Mouse (Mus musculus) hindbrain, embryonic 15.5 days (tissue): ENCODE results near the gene Tns2. TPM values are rescaled to one million over a fixed set of nuclear protein-coding genes. Genes with fewer than 3 reads are reported as not detected.
"Not testable (repeated sequence)": the region's sequence is repeated elsewhere in the genome, so short reads cannot be mapped to it uniquely, and the experiment has no call there.

Source experiments
- ATAC-seq: fragments of 200-750 bp; cut with Nextera tagmentation; 2 replicates; pipeline ENCODE4 v1.8.0; 2017; ENCODE audit warnings: low read depth, moderate number of reproducible peaks, moderate TSS enrichment; ENCODE audit not compliant: low FRiP score
- H3K27ac ChIP-seq: fragments of 300-500 bp; sonication (generic); replicated peaks from 2 replicates; pipeline ENCODE4 v1.5.1; 2015; ENCODE audit warnings: mild to moderate bottlenecking, inconsistent platforms
- H3K27me3 ChIP-seq: fragments of 300-500 bp; sonication (generic); 2 replicates; pipeline ENCODE4 v1.6.1; 2015; ENCODE audit warnings: control low read depth, inconsistent platforms
- H3K36me3 ChIP-seq: fragments of 300-500 bp; sonication (generic); 2 replicates; pipeline ENCODE4 v1.6.1; 2015; ENCODE audit warnings: control low read depth, inconsistent platforms
- H3K4me1 ChIP-seq: fragments of 300-500 bp; sonication (generic); replicated peaks from 2 replicates; pipeline ENCODE4 v1.6.1; 2015; ENCODE audit warnings: control low read depth, inconsistent platforms
- H3K4me2 ChIP-seq: fragments of 300-500 bp; sonication (generic); 2 replicates; pipeline ENCODE4 v1.6.1; 2015; ENCODE audit warnings: moderate library complexity, mild to moderate bottlenecking, inconsistent platforms
- H3K4me3 ChIP-seq: fragments of 300-500 bp; sonication (generic); 2 replicates; pipeline ENCODE4 v1.5.1; 2015; ENCODE audit warnings: mild to moderate bottlenecking, inconsistent platforms
- H3K9ac ChIP-seq: fragments of 300-500 bp; sonication (generic); 2 replicates; pipeline ENCODE4 v1.6.1; 2015; ENCODE audit warnings: inconsistent platforms
- H3K9me3 ChIP-seq: fragments of 300-500 bp; sonication (generic); 2 replicates; pipeline ENCODE4 v1.6.1; 2016; ENCODE audit warnings: control low read depth, inconsistent platforms
- WGBS: fragments of 180-500 bp; shearing (Covaris S2); methylation state at CpG from one replicate; pipeline ENCODE4 v1.1.7; 2015; 5-methylcytosine and 5-hydroxymethylcytosine counted together
- polyA plus RNA-seq: library from polyadenylated mRNA; unstranded; fragments of >200 nt; fragmentation: Nextera tagmentation; extraction: Ambion mirVana; gene quantifications from 2 replicates; pipeline ENCODE4 v1.2.1, GENCODE M21; 2015

Gene Tns2
- polyA plus RNA-seq, 1 experiment from 2014 or later = 9.8 TPM

- Histone ChIP-seq H3K27ac (no peak overlapping the region), H3K4me2 (no peak overlapping the region), H3K27me3 (no peaks in the 10 kb centered on the region), H3K4me3 (no peak overlapping the region), H3K4me1 (peaks cover 31% of the 10 kb centered on the region), H3K9ac (no peak overlapping the region), H3K36me3 (peaks cover 1% of the 10 kb centered on the region; the same call in 1 of the 2 replicates), H3K9me3 (no peaks in the 10 kb centered on the region)
- WGBS = 89% methylated on average over 2 of the region's 2 CpGs
- no peak for ATAC-seq
Observed at GRCm38 (mm10) chr15:102077111-102077677, 23.0 kb upstream of the Tns2 start.

- Histone ChIP-seq H3K9ac (no peak overlapping the region), H3K27me3 (no peaks in the 10 kb centered on the region), H3K36me3 (peaks cover 16% of the 10 kb centered on the region), H3K4me3 (no peak overlapping the region), H3K27ac (no peak overlapping the region), H3K4me1 (peaks cover 25% of the 10 kb centered on the region), H3K4me2 (no peak overlapping the region), H3K9me3 (no peaks in the 10 kb centered on the region)
- no peak for ATAC-seq
- 81% methylated on average over 4 of the region's 4 CpGs for WGBS
Observed at GRCm38 (mm10) chr15:102079221-102079620, 21.0 kb upstream of the Tns2 start.

DNA sequence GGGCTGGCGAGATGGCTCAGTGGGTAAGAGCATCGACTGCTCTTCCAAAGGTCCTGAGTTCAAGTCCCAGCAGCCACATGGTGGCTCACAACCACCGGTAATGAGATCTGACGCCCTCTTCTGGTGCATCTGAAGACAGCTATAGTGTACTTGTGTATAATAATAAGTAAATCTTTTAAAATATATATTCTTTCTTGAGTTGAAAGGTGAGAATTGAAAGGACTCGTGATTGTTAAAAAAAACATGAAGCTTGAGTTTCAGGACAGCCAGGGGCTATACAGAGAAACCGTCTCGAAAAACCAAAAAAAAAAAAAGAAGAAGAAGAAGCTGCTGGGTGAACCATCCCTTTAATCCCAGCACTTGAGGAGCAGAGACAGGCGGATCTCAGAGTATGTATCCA, 20.3 kb upstream of the Tns2 start:
- H3K4me1 ChIP-seq = peaks cover 20% of the 10 kb centered on the region
- not testable (repeated sequence) for H3K27me3 ChIP-seq, H3K9ac ChIP-seq, H3K9me3 ChIP-seq, H3K4me3 ChIP-seq, H3K4me2 ChIP-seq, H3K27ac ChIP-seq, ATAC-seq
- WGBS = 80% methylated on average over 8 of the region's 8 CpGs
- peaks cover 23% of the 10 kb centered on the region for H3K36me3 ChIP-seq

GRCm38 (mm10) chr15:102080429-102080828, 19.8 kb upstream of the Tns2 start:
- Histone ChIP-seq H3K9me3 (no peaks in the 10 kb centered on the region), H3K4me1 (peaks cover 15% of the 10 kb centered on the region), H3K4me3 (no peak overlapping the region), H3K27me3 (no peaks in the 10 kb centered on the region), H3K4me2 (no peak overlapping the region), H3K36me3 (peaks cover 26% of the 10 kb centered on the region), H3K27ac (no peak overlapping the region), H3K9ac (no peak overlapping the region)
- ATAC-seq = no peak
- 67% methylated on average over 2 of the region's 2 CpGs for WGBS

GRCm38 (mm10) chr15:102082148-102082547, 18.1 kb upstream of the Tns2 start:
- Histone ChIP-seq H3K4me3 (no peak overlapping the region), H3K36me3 (peaks cover 41% of the 10 kb centered on the region), H3K4me2 (no peak overlapping the region), H3K27ac (no peak overlapping the region), H3K4me1 (0 out of 2 replicates have a peak, but pooled peaks cover 5% of the 10 kb centered on the region), H3K27me3 (no peaks in the 10 kb centered on the region), H3K9me3 (no peaks in the 10 kb centered on the region), H3K9ac (no peak overlapping the region)
- WGBS = 93% methylated on average over 4 of the region's 4 CpGs
- ATAC-seq = no peak

DNA sequence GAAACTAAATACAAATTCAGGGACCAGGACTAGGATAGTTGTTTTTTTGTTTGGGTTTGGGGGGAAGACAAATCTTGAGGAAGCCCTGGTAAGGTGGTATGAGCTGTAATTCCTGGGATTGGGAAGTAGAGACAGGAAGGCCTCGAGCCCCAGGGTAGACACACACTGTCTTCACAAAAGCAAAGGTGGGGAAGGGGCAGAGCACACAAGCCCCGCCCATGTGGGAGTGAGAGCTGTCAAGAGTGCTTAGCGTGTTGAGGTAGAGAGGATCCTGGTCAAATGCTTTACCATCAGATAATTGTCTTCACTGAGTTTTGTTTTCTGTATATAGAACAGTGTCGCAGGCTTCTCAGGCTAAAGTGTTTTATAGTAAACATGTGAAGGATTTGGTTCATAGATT, 17.2 kb upstream of the Tns2 start:
- Histone ChIP-seq H3K9ac (no peak overlapping the region), H3K9me3 (no peaks in the 10 kb centered on the region), H3K4me3 (no peak overlapping the region), H3K36me3 (peaks cover 49% of the 10 kb centered on the region), H3K27me3 (no peaks in the 10 kb centered on the region), H3K4me2 (no peak overlapping the region), H3K4me1 (0 out of 2 replicates have a peak, but pooled peaks cover 5% of the 10 kb centered on the region), H3K27ac (no peak overlapping the region)
- no peak for ATAC-seq
- 86% methylated on average over 4 of the region's 4 CpGs for WGBS

GRCm38 (mm10) chr15:102089914-102090585, 10.2 kb upstream of the Tns2 start:
- H3K4me1 ChIP-seq = no peaks in the 10 kb centered on the region
- H3K9me3 ChIP-seq = no peaks in the 10 kb centered on the region
- H3K36me3 ChIP-seq = peaks cover 96% of the 10 kb centered on the region
- ATAC-seq = no peak
- H3K4me3 ChIP-seq = no peak overlapping the region
- H3K27ac ChIP-seq = no peak overlapping the region
- H3K9ac ChIP-seq = no peak overlapping the region
- 85% methylated on average over 12 of the region's 12 CpGs for WGBS
- no peaks in the 10 kb centered on the region for H3K27me3 ChIP-seq
- no peak overlapping the region for H3K4me2 ChIP-seq

DNA sequence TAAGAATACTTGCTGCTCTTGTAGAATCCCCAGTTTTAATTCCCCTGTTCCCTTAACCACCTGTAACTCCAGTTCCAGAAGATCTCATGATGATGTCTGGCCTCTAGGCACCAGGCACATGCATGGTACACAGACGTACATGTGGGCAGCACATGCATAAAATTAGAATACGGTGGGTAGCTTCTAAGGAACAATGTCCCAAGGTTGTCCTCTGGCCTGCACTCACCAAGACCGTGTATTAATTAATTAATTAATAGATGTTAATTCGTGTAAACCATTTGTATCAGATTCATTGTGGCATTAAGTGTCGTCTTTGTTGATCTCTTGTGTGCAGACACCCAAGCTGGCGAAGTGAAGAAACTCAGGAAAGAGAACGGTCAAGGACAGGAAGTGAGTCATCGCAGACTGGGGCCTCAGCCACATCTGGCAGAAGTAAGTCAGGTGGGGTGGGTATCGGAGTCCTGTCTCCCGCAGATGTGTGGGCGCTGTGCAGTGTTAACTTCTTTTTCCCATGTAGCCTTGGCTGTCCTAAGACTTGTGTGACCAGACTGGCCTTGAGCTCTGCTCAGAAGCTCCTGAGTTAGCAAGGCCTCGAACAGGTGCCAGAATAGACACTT, 9.0 kb upstream of the Tns2 start:
- WGBS = 91% methylated on average over 12 of the region's 12 CpGs
- Histone ChIP-seq H3K27ac (no peak overlapping the region), H3K4me2 (no peak overlapping the region), H3K4me1 (no peaks in the 10 kb centered on the region), H3K9ac (no peak overlapping the region), H3K27me3 (no peaks in the 10 kb centered on the region), H3K9me3 (no peaks in the 10 kb centered on the region), H3K36me3 (peaks cover 98% of the 10 kb centered on the region), H3K4me3 (no peak overlapping the region)
- no peak for ATAC-seq

DNA sequence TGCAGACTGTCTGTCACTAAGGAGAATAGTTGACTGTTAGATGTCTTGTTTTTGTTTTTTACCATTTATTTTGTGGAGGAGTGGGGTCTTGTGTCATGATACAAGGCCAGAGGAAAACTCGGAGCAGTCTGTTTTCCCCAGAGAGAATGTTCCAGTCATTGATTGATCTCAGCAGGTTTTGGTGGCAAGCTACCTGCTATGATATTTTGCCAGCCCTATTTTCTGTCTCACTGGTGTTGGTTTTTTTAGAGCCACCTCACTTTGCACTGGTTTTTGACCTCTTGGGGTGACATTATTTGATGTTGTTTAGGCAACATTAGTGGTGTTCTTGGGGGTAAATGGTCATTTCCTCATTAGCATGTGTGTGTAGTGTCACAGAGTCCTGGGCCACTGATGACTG, 8.5 kb upstream of the Tns2 start:
- Histone ChIP-seq H3K9ac (no peak overlapping the region), H3K36me3 (peaks cover 98% of the 10 kb centered on the region), H3K4me1 (no peaks in the 10 kb centered on the region), H3K4me2 (no peak overlapping the region), H3K27ac (no peak overlapping the region), H3K27me3 (no peaks in the 10 kb centered on the region), H3K9me3 (no peaks in the 10 kb centered on the region), H3K4me3 (no peak overlapping the region)
- 72% methylated on average over 1 of the region's 1 CpGs for WGBS
- ATAC-seq = no peak

DNA sequence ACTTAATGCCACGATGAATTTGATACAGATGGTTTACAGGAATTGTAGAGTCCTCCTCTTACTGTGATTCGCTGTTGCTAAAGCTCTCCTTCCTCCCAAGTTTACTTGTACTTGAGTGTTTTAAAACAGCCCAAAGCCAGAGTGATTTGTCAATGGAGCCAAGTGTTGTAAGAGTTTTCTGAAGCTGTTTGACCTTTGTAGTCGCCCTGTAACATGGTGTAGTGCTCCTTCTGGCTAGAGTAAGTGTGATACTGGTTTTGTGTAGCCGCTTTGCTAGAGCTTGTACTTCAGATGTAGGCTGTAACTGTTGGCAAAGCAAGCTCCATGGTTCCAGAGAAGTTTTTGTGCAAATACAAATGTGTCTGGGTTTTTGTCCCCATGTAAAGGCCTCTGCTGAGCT, 8.0 kb upstream of the Tns2 start:
- no peak for ATAC-seq
- 95% methylated on average over 4 of the region's 4 CpGs for WGBS
- no peaks in the 10 kb centered on the region for H3K9me3 ChIP-seq

GRCm38 (mm10) chr15:102094157-102094556, 6.1 kb upstream of the Tns2 start:
- H3K9ac ChIP-seq = no peak overlapping the region
- H3K4me2 ChIP-seq = no peak overlapping the region
- H3K27ac ChIP-seq = no peak overlapping the region
- ATAC-seq = no peak
- no peaks in the 10 kb centered on the region for H3K9me3 ChIP-seq
- WGBS = 68% methylated on average over 2 of the region's 2 CpGs
- H3K4me1 ChIP-seq = peaks cover 5% of the 10 kb centered on the region
- H3K27me3 ChIP-seq = 0 out of 2 replicates have a peak, but pooled peaks cover 5% of the 10 kb centered on the region
- H3K4me3 ChIP-seq = no peak overlapping the region
- peaks cover 87% of the 10 kb centered on the region for H3K36me3 ChIP-seq

More for the DNA sequence above, 8.0 kb upstream of the Tns2 start:
- no peak overlapping the region for H3K9ac ChIP-seq
- H3K27ac ChIP-seq = no peak overlapping the region
- no peak overlapping the region for H3K4me3 ChIP-seq
- H3K4me2 ChIP-seq = no peak overlapping the region
- no peaks in the 10 kb centered on the region; the same call in 1 of the 2 replicates for H3K4me1 ChIP-seq
- H3K36me3 ChIP-seq = peaks cover 95% of the 10 kb centered on the region
- H3K27me3 ChIP-seq = no peaks in the 10 kb centered on the region

DNA sequence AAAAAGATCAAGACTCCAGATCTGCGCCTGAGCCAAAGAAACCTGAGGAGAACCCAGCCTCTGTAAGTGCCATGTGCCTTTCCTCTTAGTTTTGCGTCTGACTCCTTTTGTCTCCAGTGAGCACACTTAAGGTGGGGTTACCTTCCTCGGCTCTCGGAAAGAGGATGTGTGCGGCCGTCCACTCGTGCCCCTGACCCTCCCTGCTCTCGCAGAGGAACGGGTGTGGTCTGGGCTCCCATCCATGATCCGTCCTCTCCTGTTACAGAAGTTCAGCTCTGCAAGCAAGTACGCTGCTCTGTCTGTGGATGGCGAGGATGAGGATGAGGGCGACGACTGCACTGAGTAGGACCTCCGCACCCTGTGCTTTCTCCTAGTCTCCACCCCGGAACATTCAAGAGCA, 5.2 kb upstream of the Tns2 start:
- Histone ChIP-seq H3K9ac (no peak overlapping the region), H3K4me3 (no peak overlapping the region), H3K4me1 (peaks cover 8% of the 10 kb centered on the region), H3K27me3 (0 out of 2 replicates have a peak, but pooled peaks cover 5% of the 10 kb centered on the region), H3K9me3 (no peaks in the 10 kb centered on the region), H3K4me2 (no peak overlapping the region), H3K27ac (no peak overlapping the region), H3K36me3 (peaks cover 79% of the 10 kb centered on the region)
- ATAC-seq = no peak
- WGBS = 91% methylated on average over 16 of the region's 16 CpGs
